Mouse (Mus musculus) left cerebral cortex, postnatal 36 days (tissue): Measurements from ENCODE around the gene Ccdc33. TPM values are rescaled to one million over a fixed set of nuclear protein-coding genes. Genes with fewer than 3 reads are reported as not detected.

Experiments
- DNase-seq, 2 experiments: peaks; one replicate each; pipeline ENCODE4 v3.0.0; 2021 to 2022; ENCODE audit warnings: low spot score in 2 of 2, mixed read lengths in 1 of 2
- intact Hi-C: fragments of 180-260 bp; cut with DNase I; formaldehyde crosslinking; loops from one replicate; pipeline ENCODE4 v1.15.1; 2025
- total RNA-seq, 2 experiments: library from RNA; stranded (reverse); gene quantifications; 2 replicates each; pipeline ENCODE4 v1.2.3; 2021

Ccdc33 gene
- total RNA-seq, 2 experiments from 2014 or later = 0.49 to 1.1 TPM

GRCm38 (mm10) chr9:58031895-58032294 lies 86.7 kb downstream of the Ccdc33 start:
- intact Hi-C loops = no loop called here
- DNase-seq = no peak

- no peak for DNase-seq
- intact Hi-C loops = no loop called here
These were observed 89.0 kb downstream of the Ccdc33 start for GRCm38 (mm10) chr9:58029635-58030034.

GRCm38 (mm10) chr9:58028841-58029240 lies 89.8 kb downstream of the Ccdc33 start:
- DNase-seq = no peak
- intact Hi-C loops = no loop called here

- DNase-seq = no peak
- intact Hi-C loops = no loop called here
These were observed 91.0 kb downstream of the Ccdc33 start for GRCm38 (mm10) chr9:58027426-58028180.

- intact Hi-C loops = no loop called here
- DNase-seq = no peak
These were observed 92.6 kb downstream of the Ccdc33 start for GRCm38 (mm10) chr9:58025995-58026394.

GRCm38 (mm10) chr9:58018385-58018784 lies 100.2 kb downstream of the Ccdc33 start:
- intact Hi-C loops = no loop called here
- DNase-seq = no peak

DNA sequence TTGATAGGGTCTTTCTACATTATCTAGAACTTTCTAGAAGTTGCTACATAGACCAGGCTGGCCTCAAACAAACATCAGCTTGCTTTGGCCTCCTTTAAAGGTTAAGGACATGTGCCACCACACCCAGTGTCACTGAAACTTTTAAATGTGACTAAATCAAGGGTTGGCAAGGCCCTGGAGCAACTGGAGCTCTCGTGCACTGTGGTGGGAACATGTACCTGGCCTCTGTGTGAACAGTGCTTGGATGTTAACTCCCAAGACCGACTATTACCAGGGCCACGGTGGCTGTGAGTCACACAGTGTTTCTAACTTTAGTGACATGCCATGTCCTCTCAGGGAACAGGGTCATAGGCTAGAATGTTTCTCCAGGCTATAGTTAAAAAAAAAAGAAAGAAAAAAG lies 101.7 kb downstream of the Ccdc33 start:
- no peak for DNase-seq
- intact Hi-C loops = no loop called here

DNA sequence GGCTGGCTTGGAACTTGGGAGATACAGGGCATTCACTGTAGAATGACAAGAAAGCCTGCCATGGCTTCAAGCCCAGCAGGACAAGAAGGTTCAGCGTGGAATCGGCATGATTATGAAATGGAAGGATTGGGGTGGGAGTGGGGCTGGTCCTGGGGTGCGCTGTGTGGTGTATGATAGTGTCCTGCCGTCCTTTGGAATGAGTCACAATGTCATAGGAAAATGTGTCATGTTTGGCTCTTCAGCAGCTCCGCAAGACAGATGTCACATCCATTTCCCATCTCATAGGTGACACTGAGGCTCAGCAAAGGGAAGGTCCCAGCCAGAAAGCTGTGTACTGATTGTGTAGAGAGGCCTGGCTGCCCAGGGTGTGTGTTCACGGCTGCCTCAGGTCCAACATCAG lies 102.8 kb downstream of the Ccdc33 start:
- intact Hi-C loops = no loop called here
- no peak for DNase-seq

DNA sequence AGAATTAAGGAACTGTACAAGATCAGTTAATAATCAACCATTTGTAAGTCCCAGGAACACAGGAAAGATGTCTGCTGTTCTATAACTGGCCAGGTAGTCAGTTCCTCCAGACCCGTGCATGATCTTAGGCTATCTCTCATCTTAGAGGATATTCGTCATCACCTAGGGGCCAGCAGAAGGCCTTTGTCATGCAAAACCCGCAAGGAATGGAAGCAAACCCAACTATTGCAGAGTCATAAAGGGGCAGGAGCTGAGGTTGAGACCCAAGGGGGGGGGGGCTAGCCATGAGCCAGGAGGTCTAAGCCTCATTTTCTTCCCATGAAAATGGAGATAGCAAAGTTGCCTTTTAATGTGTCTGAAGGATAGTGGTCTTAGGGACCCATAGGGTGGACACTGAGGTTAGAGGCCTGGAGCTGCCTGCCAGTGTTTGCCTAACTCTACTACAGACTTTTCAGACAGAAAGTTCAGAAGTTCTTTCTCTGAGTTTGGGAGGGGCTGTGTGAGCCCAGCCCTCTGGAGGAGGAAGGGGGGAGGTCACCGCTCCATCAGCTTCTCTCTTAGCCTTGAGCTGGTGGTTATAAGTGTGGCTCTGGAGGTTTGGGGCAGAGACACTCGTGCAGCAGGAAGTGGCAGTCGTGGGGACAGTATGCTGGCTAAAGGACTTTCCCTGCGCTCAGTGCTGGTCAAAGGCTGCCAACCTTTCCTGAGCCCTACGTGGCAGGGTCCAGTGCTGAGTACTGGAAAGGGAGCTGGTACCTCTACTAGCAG lies 104.0 kb downstream of the Ccdc33 start:
- DNase-seq = no peak
- intact Hi-C loops = no loop called here

DNA sequence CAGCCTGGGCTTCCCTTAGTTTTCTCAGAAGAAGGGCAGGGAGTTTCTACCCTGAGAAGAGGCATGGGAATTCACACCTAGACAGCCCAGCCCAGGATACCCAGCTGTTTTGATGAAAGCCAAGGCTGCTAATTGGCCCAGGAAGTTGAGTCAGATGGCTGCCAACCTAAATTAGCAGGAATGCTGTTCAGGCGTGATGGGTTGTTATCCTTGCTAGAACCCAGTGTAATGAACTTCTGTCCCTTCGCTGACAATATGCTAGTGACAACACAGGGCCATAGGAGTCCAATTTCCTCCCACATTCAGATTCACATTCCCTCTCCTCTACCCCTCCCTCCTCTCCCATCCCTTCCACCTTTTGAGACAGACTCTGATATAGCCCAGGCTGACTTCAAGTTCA lies 105.7 kb downstream of the Ccdc33 start:
- DNase-seq = no peak
- intact Hi-C loops = no loop called here

GRCm38 (mm10) chr9:58012486-58012885 lies 106.1 kb downstream of the Ccdc33 start:
- intact Hi-C loops = no loop called here
- no peak for DNase-seq

DNA sequence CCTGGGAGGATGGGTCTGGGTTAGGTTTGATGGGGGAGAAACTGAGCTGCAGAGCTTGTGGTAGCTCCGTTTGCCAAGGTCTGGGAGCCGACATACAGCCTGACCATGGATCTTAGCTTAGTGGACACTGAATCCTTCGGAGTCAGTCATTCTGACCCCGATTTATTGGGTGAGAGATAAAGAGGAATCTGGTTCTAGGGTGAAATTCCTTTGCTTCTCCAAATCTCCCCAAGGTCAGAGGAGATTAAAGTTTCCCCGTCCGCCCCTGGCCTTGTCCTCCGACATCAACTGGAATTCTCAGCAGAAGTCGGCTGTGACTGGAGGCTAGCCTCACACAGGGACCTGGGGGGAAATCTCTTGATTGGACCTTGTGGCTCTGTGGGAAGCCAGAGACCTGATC lies 107.1 kb downstream of the Ccdc33 start:
- intact Hi-C loops = no loop called here
- no peak for DNase-seq

GRCm38 (mm10) chr9:58011027-58011426 lies 107.6 kb downstream of the Ccdc33 start:
- intact Hi-C loops = no loop called here

GRCm38 (mm10) chr9:58009588-58009987 lies 109.0 kb downstream of the Ccdc33 start:
- no peak for DNase-seq
- intact Hi-C loops = no loop called here

More at GRCm38 (mm10) chr9:58011027-58011426, 107.6 kb downstream of the Ccdc33 start:
- DNase-seq = no peak

DNA sequence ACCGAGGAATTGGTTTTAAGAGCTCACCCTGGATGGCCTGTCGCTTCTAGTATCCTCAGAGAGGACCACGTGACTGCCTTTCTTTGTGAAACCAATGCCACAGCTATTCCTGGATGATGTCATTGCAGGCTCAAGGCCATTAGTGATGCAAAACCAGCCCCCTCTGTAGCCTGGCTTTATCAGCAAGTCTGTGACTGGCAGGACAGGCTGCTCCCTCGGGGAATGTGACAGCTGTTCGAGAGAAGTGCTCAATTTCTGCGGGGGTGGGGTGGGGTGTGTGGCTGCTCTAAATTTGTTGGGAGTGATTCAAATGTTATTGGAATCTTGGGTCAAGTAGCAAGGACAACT lies 109.6 kb downstream of the Ccdc33 start:
- no peak for DNase-seq
- intact Hi-C loops = no loop called here

GRCm38 (mm10) chr9:58008336-58009014 lies 110.1 kb downstream of the Ccdc33 start:
- no peak for DNase-seq
- intact Hi-C loops = no loop called here

- DNase-seq = no peak
- intact Hi-C loops = no loop called here
These were observed 112.7 kb downstream of the Ccdc33 start, which contains the start of gene Cyp11a1 for GRCm38 (mm10) chr9:58005753-58006461. Gene Cyp11a1 (plus strand): TSS chr9:58006411.

DNA sequence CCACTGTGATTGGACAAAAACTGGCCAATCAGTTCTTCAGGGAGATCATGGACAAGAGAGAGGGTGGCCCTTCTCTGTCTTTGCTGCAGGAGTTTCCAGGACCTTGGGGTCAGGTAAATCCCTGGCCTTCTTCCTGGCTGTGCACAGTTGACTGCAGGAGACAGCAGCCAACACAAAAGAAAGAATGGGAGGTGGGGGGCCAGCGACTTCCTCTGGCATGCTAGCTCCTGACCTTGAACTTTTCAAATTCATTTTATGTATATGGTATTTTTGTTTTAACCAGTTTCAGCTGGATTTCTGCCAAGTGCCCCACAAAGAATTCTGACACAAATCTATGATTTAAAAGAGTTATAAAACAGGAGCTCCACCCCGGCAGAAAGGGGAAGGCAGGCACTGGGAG lies 115.4 kb downstream of the Ccdc33 start:
- intact Hi-C loops = no loop called here
- DNase-seq = no peak

DNA sequence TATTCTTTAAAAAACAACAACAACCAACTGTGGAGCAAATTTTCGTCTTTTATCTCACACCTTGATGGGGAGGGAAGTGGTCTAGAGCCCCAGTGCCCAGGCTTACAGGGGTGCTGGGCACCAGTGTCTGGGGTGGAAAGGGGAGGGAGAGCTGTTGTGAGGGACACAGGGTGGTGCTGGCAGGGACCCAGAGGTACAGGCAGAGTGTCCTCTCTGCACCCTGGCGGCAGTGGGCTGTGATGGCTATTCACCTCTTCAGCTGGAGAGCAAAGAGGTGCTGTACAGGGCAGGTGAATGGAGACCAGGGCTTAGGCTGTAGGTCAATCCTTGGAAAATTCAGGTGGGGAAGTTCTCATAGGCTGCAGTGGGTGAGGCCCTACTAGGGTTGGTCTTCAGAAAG lies 118.9 kb downstream of the Ccdc33 start:
- intact Hi-C loops = loop anchor here (2.0 to 10.0 kb wide), 4 partner anchors 65 to 325 kb away; no protein-coding TSS in a partner anchor

DNA sequence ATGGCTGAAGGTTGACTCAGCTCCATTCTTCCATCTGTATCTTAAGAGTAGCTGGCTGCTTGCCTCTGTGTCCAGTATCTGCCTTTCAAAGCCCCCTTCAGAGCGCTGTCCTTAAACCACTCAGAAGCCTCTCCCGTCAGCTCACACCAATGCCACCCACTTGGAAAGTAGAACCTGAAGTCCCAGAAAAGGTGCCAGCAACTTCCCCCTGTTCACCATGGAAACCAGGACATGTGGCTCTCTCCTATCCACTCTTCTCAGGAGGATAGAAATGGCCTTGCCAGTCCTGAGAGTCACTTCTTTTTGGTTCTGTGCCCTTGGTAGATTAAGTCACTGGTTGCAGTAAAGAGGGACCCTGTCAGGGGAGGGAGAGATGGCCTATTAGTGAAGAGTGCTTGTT lies 119.9 kb downstream of the Ccdc33 start:
- intact Hi-C loops = loop anchor here (2.0 to 10.0 kb wide), 4 partner anchors 64 to 324 kb away; no protein-coding TSS in a partner anchor
- peak in 1 of 2 experiments; percentile 31 for DNase-seq

More for the DNA sequence above, 118.9 kb downstream of the Ccdc33 start:
- DNase-seq = no peak
